Mouse (Mus musculus) limb, embryonic 15.5 days (tissue): ENCODE data around the gene Cdh13. TPM values are rescaled to one million over a fixed set of nuclear protein-coding genes. Genes with fewer than 3 reads are reported as not detected.

Experiments used
- ATAC-seq: fragments of 200-750 bp; cut with Nextera tagmentation; 2 replicates; pipeline ENCODE4 v1.8.0; 2017; ENCODE audit warnings: low read depth, moderate TSS enrichment; ENCODE audit not compliant: insufficient number of reproducible peaks, low FRiP score, low TSS enrichment
- H3K27ac ChIP-seq: fragments of 300-500 bp; sonication (generic); 2 replicates; pipeline ENCODE4 v1.5.1; 2015; ENCODE audit warnings: moderate library complexity, mild to moderate bottlenecking, inconsistent platforms
- H3K27me3 ChIP-seq: fragments of 300-500 bp; sonication (generic); 2 replicates; pipeline ENCODE4 v1.6.1; 2015; ENCODE audit warnings: inconsistent platforms
- H3K36me3 ChIP-seq: fragments of 300-500 bp; sonication (generic); 2 replicates; pipeline ENCODE4 v1.6.1; 2015; ENCODE audit warnings: inconsistent platforms
- H3K4me1 ChIP-seq: fragments of 300-500 bp; sonication (generic); 2 replicates; pipeline ENCODE4 v1.6.1; 2015; ENCODE audit warnings: inconsistent platforms
- H3K4me2 ChIP-seq: fragments of 300-500 bp; sonication (generic); 2 replicates; pipeline ENCODE4 v1.6.1; 2015; ENCODE audit warnings: mild to moderate bottlenecking, inconsistent platforms
- H3K4me3 ChIP-seq: fragments of 300-500 bp; sonication (generic); 2 replicates; pipeline ENCODE4 v1.5.1; 2015; ENCODE audit warnings: mild to moderate bottlenecking, inconsistent platforms
- H3K9ac ChIP-seq: fragments of 300-500 bp; sonication (generic); 2 replicates; pipeline ENCODE4 v1.6.1; 2015; ENCODE audit warnings: inconsistent platforms
- H3K9me3 ChIP-seq: fragments of 300-500 bp; sonication (generic); 2 replicates; pipeline ENCODE4 v1.6.1; 2016; ENCODE audit warnings: inconsistent platforms
- WGBS: fragments of 180-500 bp; shearing (Covaris S2); methylation state at CpG from one replicate; pipeline ENCODE4 v1.1.7; 2015; 5-methylcytosine and 5-hydroxymethylcytosine counted together
- polyA plus RNA-seq: library from polyadenylated mRNA; unstranded; fragments of >200 nt; fragmentation: Nextera tagmentation; extraction: Ambion mirVana; gene quantifications from 2 replicates; pipeline ENCODE4 v1.2.1, GENCODE M21; 2015

The Cdh13 gene
- polyA plus RNA-seq, 1 experiment from 2014 or later = 17.9 TPM

DNA sequence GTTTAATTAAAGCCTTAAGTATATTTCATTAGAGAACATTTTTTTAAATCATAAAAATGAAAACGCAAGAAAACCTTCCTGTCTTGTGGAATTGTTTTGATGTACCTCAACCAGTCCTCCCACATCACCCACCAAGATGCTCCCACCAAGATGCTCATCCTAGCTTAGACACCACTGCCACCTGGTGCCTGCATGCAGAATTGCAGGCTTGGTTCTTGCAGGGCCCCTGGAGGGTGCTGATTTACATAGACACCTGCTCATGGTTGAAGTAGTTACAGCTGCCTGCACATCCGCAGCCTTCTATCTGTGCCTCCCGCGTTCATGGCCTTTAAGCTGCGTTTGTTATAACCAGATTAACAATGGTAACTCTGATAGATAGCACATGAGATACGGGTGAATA is 566.8 kb downstream of the Cdh13 start:
- 23% methylated on average over 6 of the region's 6 CpGs for WGBS
- Histone ChIP-seq H3K9me3 (no peaks in the 10 kb centered on the region), H3K4me1 (peaks cover 6% of the 10 kb centered on the region), H3K4me3 (no peak overlapping the region), H3K27ac (no peak overlapping the region), H3K36me3 (no peaks in the 10 kb centered on the region), H3K9ac (no peak overlapping the region), H3K4me2 (no peak overlapping the region), H3K27me3 (no peaks in the 10 kb centered on the region)
- ATAC-seq = no peak

DNA sequence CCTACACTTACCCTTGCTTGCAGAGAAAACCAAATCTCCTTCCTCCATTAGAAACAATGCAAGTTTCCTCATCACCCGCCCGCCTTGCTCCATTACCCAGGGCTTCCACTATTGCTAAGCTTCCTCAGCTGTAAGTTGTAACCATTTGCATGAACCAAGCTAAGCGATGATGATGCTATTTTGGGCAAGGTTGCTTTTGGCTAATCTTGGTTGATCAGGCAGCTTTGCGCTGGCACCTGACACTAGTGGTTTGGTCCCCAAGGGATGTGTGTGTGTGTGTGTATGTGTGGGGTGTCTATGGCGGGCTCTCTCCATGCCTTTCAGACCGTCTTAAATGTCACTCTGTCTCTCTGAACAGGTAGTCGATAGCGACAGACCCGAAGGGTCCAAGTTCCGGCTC is 567.8 kb downstream of the Cdh13 start:
- Histone ChIP-seq H3K4me3 (no peak overlapping the region), H3K9me3 (no peaks in the 10 kb centered on the region), H3K36me3 (no peaks in the 10 kb centered on the region), H3K27me3 (no peaks in the 10 kb centered on the region), H3K4me2 (no peak overlapping the region), H3K9ac (no peak overlapping the region), H3K4me1 (peaks cover 2% of the 10 kb centered on the region; the same call in 1 of the 2 replicates), H3K27ac (no peak overlapping the region)
- ATAC-seq = no peak
- WGBS = 85% methylated on average over 10 of the region's 10 CpGs

DNA sequence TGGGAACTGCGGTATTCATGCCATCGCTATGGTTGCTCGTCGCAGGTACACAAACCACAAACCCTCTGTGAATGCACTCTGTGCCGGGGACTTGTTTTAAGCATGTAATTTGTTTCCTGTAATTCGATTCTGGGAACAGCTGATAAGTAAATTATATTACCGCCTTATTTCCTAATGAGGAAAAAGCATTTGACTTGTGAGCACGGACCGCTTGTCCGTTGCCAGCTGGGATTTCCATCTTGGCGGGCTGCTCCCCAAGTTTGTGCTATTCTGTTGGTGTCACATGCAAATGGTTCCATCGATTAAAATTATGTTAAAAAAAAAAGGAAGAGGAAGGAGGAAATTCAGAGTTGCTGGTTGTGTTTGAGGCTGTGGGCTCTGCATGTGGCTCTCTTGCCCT is 569.3 kb downstream of the Cdh13 start:
- H3K27me3 ChIP-seq = no peaks in the 10 kb centered on the region
- no peak overlapping the region for H3K4me2 ChIP-seq
- no peaks in the 10 kb centered on the region for H3K36me3 ChIP-seq
- H3K4me3 ChIP-seq = no peak overlapping the region
- 62% methylated on average over 12 of the region's 12 CpGs for WGBS
- peaks cover 2% of the 10 kb centered on the region; the same call in 1 of the 2 replicates for H3K4me1 ChIP-seq
- H3K27ac ChIP-seq = no peak overlapping the region
- H3K9me3 ChIP-seq = no peaks in the 10 kb centered on the region
- no peak for ATAC-seq
- no peak overlapping the region for H3K9ac ChIP-seq

DNA sequence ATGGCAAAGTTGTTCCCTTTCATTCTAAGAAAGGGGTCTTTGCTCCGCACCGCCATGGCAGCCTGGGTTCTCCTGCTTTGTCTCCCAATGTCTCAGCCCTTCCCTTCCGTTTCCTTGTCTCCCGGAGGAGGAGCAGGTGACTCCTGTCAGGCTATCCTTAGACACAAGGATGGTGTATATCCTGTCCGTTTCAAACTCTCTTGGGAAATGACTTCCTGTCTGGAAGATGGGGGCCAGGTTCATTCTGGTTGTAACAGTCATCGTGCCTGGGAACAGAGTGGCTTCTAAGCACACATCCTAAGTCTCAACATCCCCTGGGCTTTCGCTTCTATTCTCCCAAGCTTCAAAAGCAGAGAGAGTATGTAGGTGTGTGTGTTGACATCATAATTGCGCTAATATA is 571.1 kb downstream of the Cdh13 start:
- WGBS = 85% methylated on average over 8 of the region's 8 CpGs
- ATAC-seq = no peak

DNA sequence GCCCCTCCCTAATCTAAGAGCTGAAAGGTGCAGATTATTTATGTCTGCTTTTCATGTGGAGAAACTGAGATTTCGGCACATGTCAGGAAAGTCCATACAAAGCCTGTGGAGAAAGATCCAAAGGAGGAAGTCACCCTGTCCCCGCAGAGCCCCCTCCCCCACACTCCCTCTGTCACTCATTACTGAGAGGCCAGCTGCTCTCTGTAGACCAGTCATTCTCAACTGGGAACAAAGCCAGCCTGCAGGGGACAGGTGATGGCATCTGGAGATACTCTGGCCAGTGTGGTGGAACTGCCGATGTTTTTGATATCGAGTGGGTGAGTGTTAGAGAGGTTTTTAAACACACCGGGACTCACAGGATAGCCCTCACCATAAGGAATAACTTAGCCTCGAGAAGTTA is 582.8 kb downstream of the Cdh13 start:
- Histone ChIP-seq H3K9me3 (no peaks in the 10 kb centered on the region), H3K27ac (no peak overlapping the region), H3K4me1 (peaks cover 2% of the 10 kb centered on the region; the same call in 1 of the 2 replicates), H3K4me2 (no peak overlapping the region), H3K9ac (no peak overlapping the region), H3K27me3 (no peaks in the 10 kb centered on the region; the same call in 1 of the 2 replicates), H3K4me3 (no peak overlapping the region), H3K36me3 (no peaks in the 10 kb centered on the region)
- no peak for ATAC-seq
- 56% methylated on average over 6 of the region's 6 CpGs for WGBS

More for the DNA sequence above, 571.1 kb downstream of the Cdh13 start:
- H3K36me3 ChIP-seq = no peaks in the 10 kb centered on the region
- H3K9me3 ChIP-seq = no peaks in the 10 kb centered on the region
- no peak overlapping the region for H3K9ac ChIP-seq
- H3K27ac ChIP-seq = no peak overlapping the region
- H3K4me3 ChIP-seq = no peak overlapping the region
- no peaks in the 10 kb centered on the region for H3K27me3 ChIP-seq
- no peak overlapping the region for H3K4me2 ChIP-seq
- peaks cover 2% of the 10 kb centered on the region; the same call in 1 of the 2 replicates for H3K4me1 ChIP-seq

DNA sequence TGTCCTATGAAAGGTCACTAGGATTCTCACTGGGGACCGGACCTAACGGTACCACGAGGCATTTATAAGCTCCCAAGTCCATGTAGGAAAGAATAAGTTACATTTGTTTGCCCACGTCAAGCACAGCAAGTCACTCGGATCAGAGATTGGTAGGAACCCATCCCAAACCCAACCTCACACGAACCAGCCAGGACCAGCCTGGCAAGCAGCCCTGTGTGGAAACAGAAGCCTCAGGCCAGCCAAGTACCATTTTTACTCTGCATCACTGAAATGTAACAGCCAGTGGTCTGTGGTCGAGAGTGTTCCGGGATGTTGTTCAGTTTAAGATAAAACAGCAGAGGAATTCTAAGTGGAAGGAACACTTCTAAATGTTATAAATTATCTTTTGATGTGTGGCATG is 587.2 kb downstream of the Cdh13 start:
- Histone ChIP-seq H3K27me3 (no peaks in the 10 kb centered on the region), H3K9ac (no peak overlapping the region), H3K27ac (no peak overlapping the region), H3K9me3 (no peaks in the 10 kb centered on the region), H3K4me1 (no peaks in the 10 kb centered on the region), H3K36me3 (no peaks in the 10 kb centered on the region), H3K4me2 (no peak overlapping the region), H3K4me3 (no peak overlapping the region)
- no peak for ATAC-seq
- WGBS = 77% methylated on average over 8 of the region's 8 CpGs

DNA sequence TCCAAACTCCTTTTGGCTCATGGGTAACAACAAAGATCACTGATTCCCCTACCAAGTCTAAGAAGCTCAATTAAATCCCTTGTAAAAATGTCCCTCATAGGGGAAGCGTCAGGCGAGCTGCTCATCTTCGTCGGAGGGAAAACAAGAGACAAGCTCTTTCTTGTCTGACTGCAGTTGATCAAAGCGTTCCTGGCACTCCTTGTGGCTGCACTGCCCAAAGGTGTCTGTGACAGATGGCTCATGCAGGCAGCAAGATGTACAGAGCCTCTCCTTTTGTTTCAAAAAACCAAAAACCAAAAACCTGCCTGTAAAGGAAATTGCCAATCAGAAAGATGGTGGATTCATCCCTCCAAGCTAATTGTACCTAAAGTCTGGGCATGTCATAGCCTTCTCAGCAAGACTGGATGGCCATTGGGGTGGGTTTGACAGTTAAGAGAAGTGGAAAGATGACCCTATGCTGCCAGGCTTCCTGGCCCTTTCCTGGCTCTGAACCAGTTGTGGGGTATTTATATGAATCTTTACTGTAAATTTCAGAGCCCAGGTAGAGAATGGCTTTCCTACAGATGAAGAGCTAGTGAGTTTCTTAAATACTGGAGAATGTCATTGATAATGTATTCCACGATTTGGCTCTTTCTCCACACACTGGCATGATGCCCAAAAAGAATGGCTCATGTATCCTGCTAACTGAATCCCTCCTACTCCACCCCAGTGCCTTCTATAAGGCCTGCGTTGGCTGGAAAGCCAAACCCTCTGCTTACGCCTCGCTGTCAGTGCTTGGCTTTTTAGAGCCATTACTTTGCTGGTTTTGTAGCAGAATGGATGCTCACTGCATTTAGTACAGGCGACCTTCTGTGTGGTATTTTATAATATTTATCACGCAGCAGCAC is 596.6 kb downstream of the Cdh13 start:
- no peaks in the 10 kb centered on the region for H3K9me3 ChIP-seq
- H3K36me3 ChIP-seq = no peaks in the 10 kb centered on the region
- no peak overlapping the region for H3K4me2 ChIP-seq
- H3K4me3 ChIP-seq = no peak overlapping the region
- H3K27ac ChIP-seq = no peak overlapping the region
- no peak overlapping the region for H3K9ac ChIP-seq
- no peaks in the 10 kb centered on the region for H3K27me3 ChIP-seq
- 52% methylated on average over 11 of the region's 11 CpGs for WGBS
- ATAC-seq = 0 out of 2 replicates have a peak, but pooled peaks have one; percentile 22
- H3K4me1 ChIP-seq = 0 out of 2 replicates have a peak, but pooled peaks cover 2% of the 10 kb centered on the region

DNA sequence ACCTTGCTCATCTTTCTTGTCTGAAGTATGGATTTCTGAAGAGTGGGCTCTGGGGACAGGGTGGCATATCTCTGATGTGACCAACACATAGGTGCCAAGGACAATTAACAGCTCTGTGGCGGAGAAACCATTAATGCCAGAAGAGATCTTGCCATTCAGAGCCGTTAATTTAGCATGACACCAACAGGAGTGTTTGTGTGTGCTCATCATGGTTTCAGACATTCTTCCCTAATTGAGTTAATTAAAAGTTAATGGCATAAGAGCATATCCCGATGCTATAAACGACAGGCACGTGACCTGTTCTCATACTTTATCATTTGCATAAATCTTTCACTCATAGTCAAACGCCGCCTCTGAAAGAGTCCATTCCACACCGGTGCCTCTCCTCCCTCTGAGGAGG is 600.8 kb downstream of the Cdh13 start:
- Histone ChIP-seq H3K27ac (no peak overlapping the region), H3K4me3 (no peak overlapping the region), H3K9ac (no peak overlapping the region), H3K4me1 (0 out of 2 replicates have a peak, but pooled peaks cover 2% of the 10 kb centered on the region), H3K36me3 (no peaks in the 10 kb centered on the region), H3K27me3 (no peaks in the 10 kb centered on the region; the same call in 1 of the 2 replicates), H3K4me2 (no peak overlapping the region), H3K9me3 (no peaks in the 10 kb centered on the region)
- WGBS = 41% methylated on average over 8 of the region's 8 CpGs
- no peak for ATAC-seq

DNA sequence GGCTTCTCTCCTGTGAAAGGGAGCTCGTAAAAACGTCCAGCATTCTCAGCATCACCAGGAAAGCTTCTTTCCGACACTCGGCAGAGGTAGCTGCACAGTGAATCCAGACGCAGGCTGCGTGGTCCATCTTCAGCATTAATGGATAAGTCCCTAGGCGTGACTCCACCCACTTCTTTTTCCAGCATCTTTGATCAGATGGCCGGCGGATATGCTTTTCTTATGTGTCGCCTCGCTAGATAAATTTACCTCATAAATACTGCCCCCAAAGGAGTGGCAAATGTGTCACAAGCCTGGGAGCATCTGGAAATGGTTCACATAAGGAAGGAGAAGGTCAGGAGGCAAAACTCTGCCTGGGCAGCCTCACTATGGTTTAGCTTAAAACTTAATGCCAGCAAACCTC is 601.5 kb downstream of the Cdh13 start:
- no peak for ATAC-seq
- Histone ChIP-seq H3K36me3 (no peaks in the 10 kb centered on the region), H3K27me3 (no peaks in the 10 kb centered on the region; the same call in 1 of the 2 replicates), H3K9me3 (no peaks in the 10 kb centered on the region), H3K4me1 (0 out of 2 replicates have a peak, but pooled peaks cover 2% of the 10 kb centered on the region), H3K4me2 (no peak overlapping the region), H3K4me3 (no peak overlapping the region), H3K9ac (no peak overlapping the region), H3K27ac (no peak overlapping the region)
- 21% methylated on average over 11 of the region's 11 CpGs for WGBS

DNA sequence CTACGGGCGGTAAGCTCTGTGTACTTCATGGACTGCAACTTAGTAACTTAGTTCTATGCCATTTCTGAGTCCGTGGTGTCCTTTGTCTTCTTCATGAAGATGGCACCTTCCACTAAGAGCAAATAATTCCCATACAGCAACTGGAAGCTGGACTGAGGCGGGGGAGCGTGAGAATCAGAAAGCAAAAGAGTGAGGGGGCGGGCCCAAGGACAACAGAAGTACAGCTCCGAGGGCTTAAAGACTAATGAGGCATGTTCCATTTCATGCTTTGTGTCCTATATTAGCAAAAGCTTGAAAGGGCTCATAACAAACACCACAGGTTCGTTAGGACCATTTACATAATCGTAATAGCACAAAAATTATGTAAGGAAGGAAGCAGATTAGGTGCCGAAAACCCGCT is 618.9 kb downstream of the Cdh13 start:
- ATAC-seq = no peak
- no peaks in the 10 kb centered on the region for H3K27me3 ChIP-seq
- H3K4me1 ChIP-seq = no peaks in the 10 kb centered on the region
- H3K9me3 ChIP-seq = no peaks in the 10 kb centered on the region
- WGBS = 83% methylated on average over 11 of the region's 11 CpGs
- no peak overlapping the region for H3K4me3 ChIP-seq
- no peak overlapping the region for H3K4me2 ChIP-seq
- H3K36me3 ChIP-seq = no peaks in the 10 kb centered on the region
- no peak overlapping the region for H3K9ac ChIP-seq
- no peak overlapping the region for H3K27ac ChIP-seq

DNA sequence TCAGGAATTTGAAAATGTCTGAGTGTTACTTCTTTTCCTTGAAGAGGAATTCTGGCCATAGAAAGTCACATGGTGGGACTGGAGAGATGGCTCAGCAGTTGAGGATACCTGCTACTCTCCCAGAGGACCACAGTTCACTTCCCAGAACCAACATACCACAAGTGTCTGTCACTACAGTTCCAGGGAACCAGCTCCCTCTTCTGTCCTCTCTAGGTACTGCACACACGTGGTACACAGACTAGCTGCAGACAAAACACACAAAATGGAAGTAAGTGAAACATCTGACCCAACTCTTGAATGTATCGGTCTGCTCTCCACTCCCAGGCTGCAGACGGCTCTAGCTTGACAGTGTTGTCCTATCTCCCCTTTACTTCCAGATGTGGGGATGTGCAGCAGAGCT is 633.0 kb downstream of the Cdh13 start:
- ATAC-seq = no peak
- H3K4me3 ChIP-seq = no peak overlapping the region
- H3K4me2 ChIP-seq = no peak overlapping the region
- 94% methylated on average over 3 of the region's 3 CpGs for WGBS
- no peak overlapping the region for H3K27ac ChIP-seq
- H3K9ac ChIP-seq = no peak overlapping the region
- no peaks in the 10 kb centered on the region for H3K4me1 ChIP-seq
- H3K27me3 ChIP-seq = no peaks in the 10 kb centered on the region
- H3K36me3 ChIP-seq = no peaks in the 10 kb centered on the region
- H3K9me3 ChIP-seq = 0 out of 2 replicates have a peak, but pooled peaks cover 5% of the 10 kb centered on the region

DNA sequence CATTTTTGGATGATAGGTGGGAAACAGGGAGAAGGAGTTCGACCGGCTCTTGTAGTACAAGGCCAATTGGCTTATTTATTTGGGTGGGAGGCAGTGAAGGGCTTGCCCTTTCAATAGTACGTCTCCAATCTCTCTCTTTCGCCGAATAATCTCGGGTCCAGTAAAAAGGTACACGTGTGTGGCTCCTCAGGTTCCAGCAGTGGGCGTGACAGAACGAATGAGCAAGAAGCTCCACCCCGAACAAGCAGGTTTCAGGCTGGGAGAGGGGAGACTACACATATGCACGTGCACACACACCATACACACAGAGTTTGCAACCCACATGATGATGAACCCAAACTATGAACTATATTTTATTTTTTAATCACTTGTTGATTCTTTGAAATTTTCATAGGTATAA is 653.9 kb downstream of the Cdh13 start:
- 0 out of 2 replicates have a peak, but pooled peaks cover 3% of the 10 kb centered on the region for H3K27me3 ChIP-seq
- no peaks in the 10 kb centered on the region for H3K9me3 ChIP-seq
- no peaks in the 10 kb centered on the region for H3K4me1 ChIP-seq
- no peaks in the 10 kb centered on the region for H3K36me3 ChIP-seq
- H3K9ac ChIP-seq = no peak overlapping the region
- H3K4me3 ChIP-seq = no peak overlapping the region
- no peak overlapping the region for H3K27ac ChIP-seq
- WGBS = 31% methylated on average over 11 of the region's 11 CpGs
- H3K4me2 ChIP-seq = no peak overlapping the region
- no peak for ATAC-seq
